8 mouse cellular contexts compared by ENCODE assay signal in genomic region chr11:109347242-109347959, GRCm38 (mm10). TPM values are rescaled to one million over a fixed set of nuclear protein-coding genes. Genes with fewer than 3 reads are reported as not detected.
A peak's percentile ranks its signal among the peaks of the same experiment; 100 is the strongest.
DNase-seq lines count a peak whose midpoint lies in the region; ATAC-seq and TF ChIP-seq lines count a peak whose summit lies in the region.

No protein-coding gene starts in this region.

- no peak for TF ChIP-seq CTCF in brain, embryonic 14.5 days (IDR thresholded peaks at IDR 0.05; ENCODE audit: borderline replicate concordance, extremely low read depth, insufficient read depth, insufficient read length)

- H3K27ac ChIP-seq in hindbrain, embryonic 14.5 days = peak overlapping the region; percentile 20; the same call in 1 of the 2 replicates

- no peak overlapping the region for H3K4me3 ChIP-seq in hindbrain, embryonic 14.5 days (replicated peaks; ENCODE audit: low read length)

- H3K4me1 ChIP-seq in hindbrain, embryonic 14.5 days (replicated peaks; ENCODE audit: control insufficient read depth, insufficient read depth, low read length) = no peaks in the 10 kb centered on the region; the same call in 1 of the 2 replicates

- no peak for TF ChIP-seq POLR2A in brain, embryonic 14.5 days (IDR thresholded peaks at IDR 0.05; ENCODE audit: borderline replicate concordance, extremely low read depth, insufficient read depth, insufficient read length, poor library complexity, severe bottlenecking)

- peak; percentile 86 for DNase-seq in MN1 (ENCODE audit: low spot score)
- peak; percentile 87 for DNase-seq in brain, embryonic 14.5 days (ENCODE audit: low read depth)
- DNase-seq in frontal cortex, postnatal 25 days (ENCODE audit: low spot score in 2 of 2) = peak; percentile 47 to 51
- DNase-seq in hindbrain, embryonic 14.5 days (ENCODE audit: low spot score) = peak; percentile 54
- peak; percentile 59 for DNase-seq in left cerebral cortex, adult 11 months (ENCODE audit: low spot score)
- DNase-seq in lung, postnatal 4 days = peak; percentile 92 to 96
- DNase-seq in right cerebral cortex, postnatal 36 days (ENCODE audit: low spot score in 2 of 2) = peak; percentile 61 to 74
- no peak for DNase-seq in embryo, embryonic 9.5 days (ENCODE audit: extremely low spot score)

- WGBS in hindbrain, embryonic 14.5 days = 67% methylated on average over 10 of the region's 10 CpGs

- H3K36me3 ChIP-seq in hindbrain, embryonic 14.5 days (replicated peaks; ENCODE audit: control insufficient read depth, insufficient read depth) = no peaks in the 10 kb centered on the region

- H3K4me2 ChIP-seq in hindbrain, embryonic 14.5 days (replicated peaks) = no peak overlapping the region

- H3K27me3 ChIP-seq in hindbrain, embryonic 14.5 days (ENCODE audit: control insufficient read depth, insufficient read depth, low read length) = no peaks in the 10 kb centered on the region

- H3K9me3 ChIP-seq in hindbrain, embryonic 14.5 days (ENCODE audit: control insufficient read depth, low read length) = no peaks in the 10 kb centered on the region

- no peak overlapping the region for H3K9ac ChIP-seq in hindbrain, embryonic 14.5 days

- ATAC-seq in hindbrain, embryonic 14.5 days (ENCODE audit: low FRiP score) = peak; percentile 73; the same call in 1 of the 2 replicates

RNA-seq across cellular contexts. Expression of gene Gna13, which starts 15.2 kb away (rescaled TPM):
- polyA plus RNA-seq in brain, embryonic 14.5 days (2012; rRNA removed) = 26.3 and 30.9 TPM in 2 replicates
- 21.8 and 24.4 TPM in 2 replicates for polyA plus RNA-seq in hindbrain, embryonic 14.5 days (2014; fragmentation: Nextera tagmentation; extraction: Ambion mirVana)

RNA-seq across cellular contexts. Expression of gene Rgs9, which starts 49.5 kb away (rescaled TPM):
- 10.3 and 15.5 TPM in 2 replicates for polyA plus RNA-seq in brain, embryonic 14.5 days (2012; rRNA removed)
- 8.9 and 10.7 TPM in 2 replicates for polyA plus RNA-seq in hindbrain, embryonic 14.5 days (2014; fragmentation: Nextera tagmentation; extraction: Ambion mirVana)
